Mouse (Mus musculus): ENCODE data around the gene Tmem131l. TPM values are rescaled to one million over a fixed set of nuclear protein-coding genes. Genes with fewer than 3 reads are reported as not detected.

Gene Tmem131l
- polyA plus RNA-seq, 1 experiment from 2014 or later: 9.6 TPM

DNA sequence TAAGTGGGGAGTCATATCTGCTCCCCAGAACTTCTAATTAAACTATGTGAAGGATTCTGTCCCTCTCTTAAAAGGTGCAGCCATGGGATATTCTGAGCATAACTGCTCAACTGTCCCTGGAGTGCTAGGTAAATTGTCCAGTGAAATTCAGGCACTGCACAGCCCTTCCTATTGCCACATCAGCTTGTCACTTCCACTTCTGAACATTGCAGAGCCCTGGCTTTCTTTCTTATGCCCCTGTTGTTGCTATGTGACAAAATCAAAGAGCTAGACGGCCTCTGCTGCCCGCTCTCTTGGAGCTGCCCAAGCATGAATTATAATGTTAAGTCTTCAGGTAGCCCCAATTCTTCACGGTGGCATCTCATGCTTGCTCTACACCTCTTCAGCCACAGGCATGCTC, 180.9 kb downstream of the Tmem131l start:
- Histone ChIP-seq H3K27me3 (replicated peaks; ENCODE audit: control insufficient read depth, insufficient read depth, low read length) (no peaks in the 10 kb centered on the region), H3K4me2 (replicated peaks; ENCODE audit: low read depth) (no peak overlapping the region), H3K9ac (ENCODE audit: low read depth, low read length) (no peak overlapping the region), H3K36me3 (ENCODE audit: control insufficient read depth, insufficient read depth) (no peaks in the 10 kb centered on the region), H3K4me1 (replicated peaks; ENCODE audit: control insufficient read depth, insufficient read depth, low read length) (no peaks in the 10 kb centered on the region), H3K4me3 (ENCODE audit: low read depth, low read length) (no peak overlapping the region), H3K9me3 (ENCODE audit: control insufficient read depth) (no peaks in the 10 kb centered on the region), H3K27ac (ENCODE audit: low read depth, low read length) (no peak overlapping the region)
- WGBS: 92% methylated on average over 3 of the region's 3 CpGs
- ATAC-seq: no peak
- no peak for TF ChIP-seq CTCF (IDR thresholded peaks at IDR 0.05; ENCODE audit: low read depth)

DNA sequence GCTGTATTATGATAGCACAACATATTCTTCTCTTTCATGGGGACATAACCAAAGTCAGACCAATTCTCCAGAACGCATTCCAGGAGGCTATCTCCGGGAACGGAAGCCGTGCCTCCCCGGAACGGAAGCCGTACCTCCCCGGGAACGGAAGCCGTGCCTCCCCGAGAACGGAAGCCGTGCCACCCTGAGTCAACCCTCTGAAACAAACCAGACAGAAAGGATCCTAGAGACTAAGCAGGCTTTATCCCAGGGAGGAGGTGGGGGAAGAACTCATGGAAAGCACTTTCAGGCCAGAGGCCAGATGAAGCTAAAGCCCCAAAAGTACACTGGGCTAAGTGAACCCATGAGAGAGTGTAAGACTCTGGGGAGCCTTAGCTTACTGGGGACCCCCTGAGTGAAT, 182.4 kb downstream of the Tmem131l start:
- WGBS: 93% methylated on average over 13 of the region's 13 CpGs
- Histone ChIP-seq H3K4me3 (ENCODE audit: low read depth, low read length) (no peak overlapping the region), H3K9ac (ENCODE audit: low read depth, low read length) (no peak overlapping the region), H3K4me1 (replicated peaks; ENCODE audit: control insufficient read depth, insufficient read depth, low read length) (no peaks in the 10 kb centered on the region), H3K9me3 (ENCODE audit: control insufficient read depth) (no peaks in the 10 kb centered on the region), H3K36me3 (ENCODE audit: control insufficient read depth, insufficient read depth) (no peaks in the 10 kb centered on the region), H3K4me2 (replicated peaks; ENCODE audit: low read depth) (no peak overlapping the region), H3K27ac (ENCODE audit: low read depth, low read length) (no peak overlapping the region), H3K27me3 (replicated peaks; ENCODE audit: control insufficient read depth, insufficient read depth, low read length) (no peaks in the 10 kb centered on the region)
- no peak for ATAC-seq
- TF ChIP-seq CTCF (IDR thresholded peaks at IDR 0.05; ENCODE audit: low read depth): no peak

DNA sequence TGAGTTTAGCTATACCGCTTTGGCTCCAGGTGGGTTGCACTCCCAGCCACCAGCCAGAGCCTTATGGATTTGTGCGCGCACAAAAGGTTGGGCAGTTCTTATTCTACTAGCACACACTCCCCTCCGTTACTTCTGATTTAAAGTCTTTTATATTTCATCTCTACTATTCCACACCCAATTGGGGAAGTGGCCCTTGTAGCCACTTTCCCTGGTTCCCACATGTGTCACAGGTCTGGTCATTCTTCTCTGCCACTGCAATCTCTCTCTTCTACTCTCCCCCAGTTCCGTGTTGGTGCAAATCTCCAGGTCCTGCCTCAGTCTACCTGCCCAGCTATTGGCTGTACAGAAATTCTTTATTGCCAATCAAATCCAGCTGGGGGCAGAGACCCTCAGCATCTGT, 184.3 kb downstream of the Tmem131l start:
- no peaks in the 10 kb centered on the region for H3K9me3 ChIP-seq (ENCODE audit: control insufficient read depth)

DNA sequence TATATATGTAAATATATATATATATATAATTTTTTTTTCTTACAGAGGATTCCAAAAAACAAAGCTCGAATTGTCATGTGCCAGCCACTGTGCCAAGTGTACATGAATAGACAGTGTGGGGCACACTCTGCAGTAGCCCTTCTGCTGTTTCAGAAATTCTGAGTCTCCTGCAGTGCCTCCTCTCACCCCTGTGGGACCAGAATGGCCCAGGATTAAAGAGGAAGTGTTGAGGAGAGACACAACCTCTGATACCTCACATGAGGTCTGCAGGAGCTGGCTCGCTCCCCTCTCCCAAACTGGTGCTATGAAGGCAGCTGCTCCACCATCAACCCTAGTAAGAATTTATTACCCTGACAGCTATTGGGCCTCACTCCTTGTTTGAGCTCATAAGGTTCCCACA, 190.6 kb downstream of the Tmem131l start:
- Histone ChIP-seq H3K9me3 (ENCODE audit: control insufficient read depth) (no peaks in the 10 kb centered on the region), H3K4me1 (replicated peaks; ENCODE audit: control insufficient read depth, insufficient read depth, low read length) (no peaks in the 10 kb centered on the region), H3K4me2 (replicated peaks; ENCODE audit: low read depth) (no peak overlapping the region), H3K27ac (ENCODE audit: low read depth, low read length) (no peak overlapping the region), H3K36me3 (ENCODE audit: control insufficient read depth, insufficient read depth) (no peaks in the 10 kb centered on the region), H3K27me3 (replicated peaks; ENCODE audit: control insufficient read depth, insufficient read depth, low read length) (no peaks in the 10 kb centered on the region), H3K9ac (ENCODE audit: low read depth, low read length) (no peak overlapping the region), H3K4me3 (ENCODE audit: low read depth, low read length) (no peak overlapping the region)
- 80% methylated on average over 2 of the region's 2 CpGs for WGBS
- no peak for ATAC-seq
- no peak for TF ChIP-seq CTCF (IDR thresholded peaks at IDR 0.05; ENCODE audit: low read depth)

More for the DNA sequence above, 184.3 kb downstream of the Tmem131l start:
- Histone ChIP-seq H3K4me1 (replicated peaks; ENCODE audit: control insufficient read depth, insufficient read depth, low read length) (no peaks in the 10 kb centered on the region), H3K36me3 (ENCODE audit: control insufficient read depth, insufficient read depth) (no peaks in the 10 kb centered on the region), H3K27ac (ENCODE audit: low read depth, low read length) (no peak overlapping the region), H3K4me2 (replicated peaks; ENCODE audit: low read depth) (no peak overlapping the region), H3K27me3 (replicated peaks; ENCODE audit: control insufficient read depth, insufficient read depth, low read length) (no peaks in the 10 kb centered on the region), H3K9ac (ENCODE audit: low read depth, low read length) (no peak overlapping the region), H3K4me3 (ENCODE audit: low read depth, low read length) (no peak overlapping the region)
- no peak for ATAC-seq
- TF ChIP-seq CTCF (IDR thresholded peaks at IDR 0.05; ENCODE audit: low read depth): no peak
- 87% methylated on average over 5 of the region's 5 CpGs for WGBS

Other genes starting within 250 kb of the Tmem131l start
- gene Tlr2, start 198.4 kb downstream of the Tmem131l start, polyA plus RNA-seq (2015; fragmentation: Nextera tagmentation; extraction: Ambion mirVana): 1.4 and 1.5 TPM in 2 replicates
- 6.5 and 6.7 TPM in 2 replicates for gene Mnd1, start 115.6 kb upstream of the Tmem131l start, polyA plus RNA-seq (2015; fragmentation: Nextera tagmentation; extraction: Ambion mirVana)
- gene Gm6525, start 133.9 kb upstream of the Tmem131l start, polyA plus RNA-seq (2015; fragmentation: Nextera tagmentation; extraction: Ambion mirVana): 0.56 and 0.93 TPM in 2 replicates

All from intestine, postnatal 0 days (tissue).